Mouse (Mus musculus) intestine, embryonic 16.5 days (tissue): ENCODE measurements around the gene Lzts3. TPM values are rescaled to one million over a fixed set of nuclear protein-coding genes. Genes with fewer than 3 reads are reported as not detected.

Experiments
- ATAC-seq: fragments of 200-750 bp; cut with Nextera tagmentation; 2 replicates; pipeline ENCODE4 v1.8.0; 2017; ENCODE audit warnings: moderate TSS enrichment, moderate library complexity
- H3K27ac ChIP-seq: fragments of 300-500 bp; sonication (generic); 2 replicates; pipeline ENCODE4 v1.5.1; 2014; ENCODE audit warnings: mild to moderate bottlenecking, low read length
- H3K27me3 ChIP-seq: fragments of 300-500 bp; sonication (generic); replicated peaks from 2 replicates; pipeline ENCODE4 v1.6.1; 2014; ENCODE audit warnings: low read length, control low read depth, mixed read lengths; ENCODE audit not compliant: control insufficient read depth, insufficient read depth
- H3K36me3 ChIP-seq: fragments of 300-500 bp; sonication (generic); 2 replicates; pipeline ENCODE4 v1.6.1; 2014; ENCODE audit warnings: low read length, control low read depth; ENCODE audit not compliant: control insufficient read depth, insufficient read depth
- H3K4me1 ChIP-seq: fragments of 300-500 bp; sonication (generic); 2 replicates; pipeline ENCODE4 v1.6.1; 2014; ENCODE audit warnings: low read length, control low read depth, mixed read lengths; ENCODE audit not compliant: control insufficient read depth, insufficient read depth
- H3K4me2 ChIP-seq: fragments of 300-500 bp; sonication (generic); 2 replicates; pipeline ENCODE4 v1.6.1; 2014; ENCODE audit warnings: low read depth, low read length, control low read depth
- H3K4me3 ChIP-seq: fragments of 300-500 bp; sonication (generic); 2 replicates; pipeline ENCODE4 v1.5.1; 2014; ENCODE audit warnings: mild to moderate bottlenecking, low read length
- H3K9ac ChIP-seq: fragments of 300-500 bp; sonication (generic); 2 replicates; pipeline ENCODE4 v1.6.1; 2014; ENCODE audit warnings: low read depth, low read length
- H3K9me3 ChIP-seq: fragments of 300-500 bp; sonication (generic); 2 replicates; pipeline ENCODE4 v1.6.1; 2016; ENCODE audit warnings: low read length, control low read depth; ENCODE audit not compliant: control insufficient read depth
- WGBS: fragments of 180-500 bp; shearing (Covaris S2); extraction: QIAGEN DNeasy Blood & Tissue Kit; methylation state at CpG from one replicate; pipeline ENCODE4 v1.1.7; 2014; 5-methylcytosine and 5-hydroxymethylcytosine counted together
- polyA plus RNA-seq: library from polyadenylated mRNA; unstranded; fragments of >200 nt; fragmentation: Nextera tagmentation; extraction: Ambion mirVana; gene quantifications from 2 replicates; pipeline ENCODE4 v1.2.1, GENCODE M21; 2015

The Lzts3 gene
- polyA plus RNA-seq, 1 experiment from 2014 or later = 15.0 TPM

- Histone ChIP-seq H3K9me3 (no peaks in the 10 kb centered on the region), H3K9ac (peak overlapping the region; percentile 81), H3K27me3 (no peaks in the 10 kb centered on the region), H3K4me3 (peak overlapping the region; percentile 74), H3K4me2 (peak overlapping the region; percentile 97), H3K4me1 (0 out of 2 replicates have a peak, but pooled peaks cover 4% of the 10 kb centered on the region), H3K36me3 (no peaks in the 10 kb centered on the region), H3K27ac (0 out of 2 replicates have a peak overlapping the region, but pooled peaks have one; percentile 31)
- under 1% methylated on average over 27 of the region's 27 CpGs for WGBS
- peak; percentile 3; the same call in 1 of the 2 replicates for ATAC-seq
Measured at GRCm38 (mm10) chr2:130642197-130642660, 374 bp downstream of the Lzts3 start.

DNA sequence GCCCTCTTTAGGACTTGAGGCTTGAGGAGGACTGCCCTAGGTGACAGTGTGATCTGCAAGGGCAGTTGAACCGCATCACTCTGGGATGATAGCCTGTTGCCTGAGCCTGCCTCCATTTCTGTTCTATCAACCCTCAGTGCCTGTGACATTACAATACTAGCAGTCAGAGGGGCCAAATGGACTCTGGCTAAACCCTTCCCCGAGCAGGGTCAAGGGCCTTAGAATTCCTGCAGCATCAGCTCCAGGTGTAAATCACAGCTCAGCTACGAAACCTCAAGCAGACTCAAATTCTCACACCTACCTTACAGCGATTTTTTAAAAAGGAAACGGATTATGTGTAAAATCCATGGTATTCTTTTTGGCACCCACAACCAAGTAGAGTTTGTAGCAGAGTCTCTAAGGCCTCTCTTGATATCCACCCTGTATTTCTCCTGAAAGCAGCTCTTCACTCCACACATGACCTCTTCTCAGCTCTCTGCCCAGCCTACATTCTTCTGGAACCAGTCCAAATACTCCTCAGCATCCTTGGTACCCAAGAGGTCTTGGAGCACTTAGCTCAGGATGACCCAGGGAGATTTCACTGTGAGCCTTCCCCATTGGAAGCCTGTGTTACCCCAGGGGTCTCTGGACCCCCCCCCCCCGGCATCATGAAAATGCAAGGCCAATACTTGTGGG lies 1.1 kb downstream of the Lzts3 start:
- H3K4me3 ChIP-seq = peak overlapping the region; percentile 74; the same call in 1 of the 2 replicates
- no peak overlapping the region; the same call in 1 of the 2 replicates for H3K9ac ChIP-seq
- no peaks in the 10 kb centered on the region for H3K36me3 ChIP-seq
- H3K27me3 ChIP-seq = no peaks in the 10 kb centered on the region
- no peaks in the 10 kb centered on the region for H3K9me3 ChIP-seq
- H3K4me2 ChIP-seq = peak overlapping the region; percentile 97
- 0 out of 2 replicates have a peak, but pooled peaks cover 4% of the 10 kb centered on the region for H3K4me1 ChIP-seq
- no peak overlapping the region for H3K27ac ChIP-seq
- no peak for ATAC-seq
- WGBS = 62% methylated on average over 6 of the region's 6 CpGs

GRCm38 (mm10) chr2:130639276-130639675 lies 3.3 kb downstream of the Lzts3 start:
- ATAC-seq = no peak
- Histone ChIP-seq H3K4me1 (peaks cover 26% of the 10 kb centered on the region), H3K4me2 (peak overlapping the region; percentile 34; the same call in 1 of the 2 replicates), H3K27me3 (peaks cover 8% of the 10 kb centered on the region), H3K9ac (no peak overlapping the region), H3K36me3 (no peaks in the 10 kb centered on the region), H3K9me3 (no peaks in the 10 kb centered on the region), H3K4me3 (no peak overlapping the region), H3K27ac (peak overlapping the region; percentile 95)
- 75% methylated on average over 6 of the region's 6 CpGs for WGBS

- Histone ChIP-seq H3K4me2 (peak overlapping the region; percentile 55), H3K4me3 (peak overlapping the region; percentile 51), H3K9me3 (no peaks in the 10 kb centered on the region), H3K27me3 (peaks cover 11% of the 10 kb centered on the region), H3K4me1 (peaks cover 28% of the 10 kb centered on the region), H3K9ac (peak overlapping the region; percentile 69), H3K27ac (peak overlapping the region; percentile 95), H3K36me3 (no peaks in the 10 kb centered on the region)
- 25% methylated on average over 16 of the region's 16 CpGs for WGBS
- peak; percentile 85 for ATAC-seq
Measured at GRCm38 (mm10) chr2:130638101-130638611, 4.4 kb downstream of the Lzts3 start.

DNA sequence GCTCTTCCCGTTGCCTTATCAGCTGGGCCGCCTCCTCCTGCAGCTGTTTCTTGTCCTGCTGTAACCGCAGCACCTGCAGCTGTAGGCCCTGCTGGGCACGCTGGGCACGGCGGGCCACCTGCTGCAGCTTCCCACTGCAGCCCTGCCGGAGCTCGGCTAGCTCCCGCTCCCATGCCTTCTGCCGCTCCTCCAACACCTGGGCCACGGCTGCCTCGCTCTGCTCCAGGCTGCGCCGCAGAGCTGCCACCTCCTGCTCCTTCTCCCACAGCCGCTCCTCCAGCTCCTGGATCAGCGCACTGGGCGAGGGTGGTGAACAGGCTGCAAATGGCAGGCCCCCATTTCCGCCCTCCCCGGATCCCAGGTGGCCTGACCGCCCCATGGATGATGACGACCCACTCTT lies 6.8 kb downstream of the Lzts3 start:
- Histone ChIP-seq H3K36me3 (no peaks in the 10 kb centered on the region), H3K4me3 (peak overlapping the region; percentile 42), H3K4me1 (peaks cover 24% of the 10 kb centered on the region), H3K27me3 (peaks cover 11% of the 10 kb centered on the region), H3K9ac (peak overlapping the region; percentile 64), H3K9me3 (no peaks in the 10 kb centered on the region), H3K4me2 (peak overlapping the region; percentile 64), H3K27ac (peak overlapping the region; percentile 47; the same call in 1 of the 2 replicates)
- WGBS = 28% methylated on average over 21 of the region's 21 CpGs
- ATAC-seq = no peak

- H3K4me2 ChIP-seq = peak overlapping the region; percentile 64
- H3K27ac ChIP-seq = no peak overlapping the region; the same call in 1 of the 2 replicates
- H3K36me3 ChIP-seq = no peaks in the 10 kb centered on the region
- peak overlapping the region; percentile 64 for H3K9ac ChIP-seq
- peaks cover 11% of the 10 kb centered on the region for H3K27me3 ChIP-seq
- no peaks in the 10 kb centered on the region for H3K9me3 ChIP-seq
- H3K4me3 ChIP-seq = peak overlapping the region; percentile 42
- no peak for ATAC-seq
- 16% methylated on average over 38 of the region's 38 CpGs for WGBS
- H3K4me1 ChIP-seq = peaks cover 24% of the 10 kb centered on the region
Measured at GRCm38 (mm10) chr2:130634739-130635411, 7.7 kb downstream of the Lzts3 start.

DNA sequence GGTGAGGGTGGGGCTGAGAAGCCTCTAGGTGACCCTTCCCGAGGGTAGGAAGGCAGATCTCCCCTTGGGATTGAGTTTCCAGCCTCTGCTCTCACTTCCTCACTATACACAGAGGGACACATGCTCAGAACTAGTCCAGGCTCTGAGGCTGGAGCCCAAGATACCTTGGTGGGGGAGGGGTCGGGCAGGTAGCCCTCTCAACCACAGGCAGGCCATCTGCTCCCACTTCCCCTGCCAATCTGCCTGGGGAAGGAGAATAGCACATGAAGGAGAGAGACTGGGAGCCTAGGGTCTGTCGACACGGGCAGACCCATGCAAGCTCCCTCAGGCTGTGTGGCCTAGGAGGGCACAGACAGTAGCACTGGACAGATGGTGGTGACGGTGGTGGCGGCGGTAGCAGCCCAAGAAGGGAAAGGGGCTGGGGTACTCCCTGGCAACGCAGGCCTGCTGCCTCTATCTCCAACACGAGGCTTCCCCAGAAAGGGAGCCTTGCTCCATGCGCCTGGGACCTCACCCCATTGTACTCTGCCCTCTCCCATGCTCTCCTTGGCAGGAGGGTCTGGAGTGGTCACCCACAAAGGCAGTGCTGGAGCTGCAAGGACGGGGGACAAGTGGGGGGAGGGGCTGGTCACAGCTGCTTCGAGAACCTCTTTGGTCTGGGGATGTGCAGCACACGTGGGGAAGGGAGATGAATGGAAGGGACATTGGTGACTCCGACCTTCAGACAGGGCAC lies 8.4 kb downstream of the Lzts3 start:
- H3K27ac ChIP-seq = no peak overlapping the region

DNA sequence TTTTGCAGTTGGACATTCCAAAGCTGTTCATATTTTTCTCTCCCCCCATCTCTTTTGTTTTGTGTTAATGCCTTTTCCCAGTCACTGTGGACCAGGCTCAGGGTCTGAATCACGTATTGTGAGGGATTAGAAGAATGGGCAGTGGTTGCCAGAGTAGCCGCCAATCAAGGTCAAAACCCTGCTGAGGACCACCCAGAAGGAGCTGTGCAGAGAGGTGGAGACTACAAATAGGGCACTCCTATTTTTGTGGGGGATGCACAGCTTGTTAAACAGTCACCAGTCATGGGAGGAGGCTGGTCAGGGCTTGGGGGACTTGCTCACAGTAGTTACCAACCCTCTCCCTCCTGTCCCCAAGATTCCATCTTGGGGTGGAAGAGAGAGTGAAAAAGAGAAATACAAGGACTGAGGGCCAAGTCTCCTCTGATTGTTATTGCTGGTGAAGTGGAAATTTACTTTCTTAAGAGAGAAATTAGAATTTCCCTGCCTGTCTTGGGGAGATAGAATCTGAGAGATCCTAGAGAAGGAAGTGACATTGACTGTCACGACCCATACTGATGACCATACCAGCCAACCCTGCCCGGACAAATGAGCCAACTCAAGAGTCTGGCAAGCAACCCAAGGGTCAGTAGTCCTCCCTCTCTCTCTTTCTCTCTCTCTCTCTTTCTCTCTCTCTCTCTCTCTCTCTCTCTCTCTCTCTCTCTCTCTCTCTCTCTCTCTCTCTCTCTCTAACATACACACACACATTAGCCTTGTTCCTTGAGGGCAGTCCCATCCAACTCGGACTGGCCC lies 9.5 kb downstream of the Lzts3 start:
- Histone ChIP-seq H3K4me2 (no peak overlapping the region), H3K27ac (no peak overlapping the region), H3K27me3 (peaks cover 11% of the 10 kb centered on the region), H3K4me3 (no peak overlapping the region), H3K9ac (no peak overlapping the region), H3K36me3 (no peaks in the 10 kb centered on the region), H3K9me3 (no peaks in the 10 kb centered on the region), H3K4me1 (peaks cover 31% of the 10 kb centered on the region)
- no peak for ATAC-seq
- 64% methylated on average over 5 of the region's 5 CpGs for WGBS

More for the DNA sequence above, 8.4 kb downstream of the Lzts3 start:
- H3K9ac ChIP-seq = peak overlapping the region; percentile 64
- no peak for ATAC-seq
- H3K4me3 ChIP-seq = peak overlapping the region; percentile 42; the same call in 1 of the 2 replicates
- H3K36me3 ChIP-seq = no peaks in the 10 kb centered on the region
- H3K9me3 ChIP-seq = no peaks in the 10 kb centered on the region
- H3K27me3 ChIP-seq = peaks cover 11% of the 10 kb centered on the region
- H3K4me1 ChIP-seq = peaks cover 24% of the 10 kb centered on the region
- WGBS = 36% methylated on average over 14 of the region's 14 CpGs
- H3K4me2 ChIP-seq = peak overlapping the region; percentile 64
